Mouse (Mus musculus): ENCODE data around the gene Cd36.
A peak's percentile ranks its signal among the peaks of the same experiment; 100 is the strongest.

The Cd36 gene

DNA sequence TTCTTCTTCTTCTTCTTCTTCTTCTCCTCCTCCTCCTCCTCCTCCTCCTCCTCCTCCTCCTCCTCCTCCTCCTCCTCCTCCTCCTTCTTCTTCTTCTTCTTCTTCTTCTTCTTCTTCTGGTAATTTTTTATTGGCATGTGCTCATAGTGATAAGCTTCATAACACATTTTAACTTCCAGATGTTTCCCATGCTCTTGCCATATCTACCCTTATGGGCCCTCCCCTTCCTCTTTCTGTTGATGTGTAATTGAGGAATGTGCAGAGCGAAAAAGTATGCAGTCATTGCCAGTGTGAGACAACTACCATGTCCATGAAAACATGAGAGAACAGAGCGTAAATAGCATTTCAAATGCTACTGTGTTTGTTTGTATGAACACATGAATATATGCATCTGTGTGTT lies 118.3 kb downstream of the Cd36 start:
- DNase-seq = no peak

GRCm38 (mm10) chr5:17766006-17766677 lies 122.5 kb downstream of the Cd36 start:
- peak; percentile 14 for DNase-seq

GRCm38 (mm10) chr5:17753471-17754005 lies 135.1 kb downstream of the Cd36 start:
- no peak for DNase-seq

DNA sequence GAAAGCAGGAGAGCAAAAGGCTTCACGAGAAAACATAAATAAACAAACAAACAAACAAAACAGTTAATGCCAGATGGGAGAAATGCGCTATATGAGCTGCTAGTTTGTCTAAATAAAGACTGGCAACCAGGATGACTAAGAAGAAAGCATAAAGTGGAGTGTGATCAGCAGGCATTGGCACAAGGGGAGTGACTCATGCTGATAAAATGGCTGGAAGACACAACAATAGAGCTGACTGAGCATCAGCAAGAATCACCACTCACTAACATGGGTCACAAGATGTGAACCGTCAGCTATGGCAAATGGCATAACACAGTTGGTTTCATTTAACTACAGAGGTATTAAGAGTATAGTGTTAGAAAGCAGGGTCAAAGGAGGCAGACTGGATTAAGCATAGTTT lies 140.3 kb downstream of the Cd36 start:
- no peak for DNase-seq

- no peak for DNase-seq
Measured at GRCm38 (mm10) chr5:17747143-17747542, 141.5 kb downstream of the Cd36 start.

DNA sequence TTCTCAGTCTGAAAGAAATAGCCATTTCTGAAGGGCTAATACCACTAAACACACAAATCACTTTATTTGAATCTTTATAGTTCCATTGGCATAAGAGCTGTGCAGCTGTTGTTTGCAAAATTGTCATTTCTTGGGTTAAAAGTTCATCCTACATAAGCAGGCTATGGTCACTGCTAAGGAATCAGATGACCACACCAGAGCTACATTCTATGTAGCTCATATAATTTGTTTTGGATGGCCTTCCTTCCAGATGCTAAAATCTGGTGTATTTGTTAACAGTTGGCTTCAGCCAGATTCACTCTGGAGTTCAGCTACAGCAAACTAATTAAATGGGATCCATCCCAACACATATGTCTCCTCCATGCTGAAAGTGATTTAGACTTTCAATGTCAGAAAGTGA lies 142.1 kb downstream of the Cd36 start:
- no peak for DNase-seq

- DNase-seq = peak; percentile 12
Measured at GRCm38 (mm10) chr5:17739805-17740204, 148.8 kb downstream of the Cd36 start.

All from lung, postnatal 10 days (tissue).